Mouse (Mus musculus) brain, embryonic 14.5 days (tissue): Measurements from ENCODE around the gene Zfp618.

Experiments
- CTCF ChIP-seq: fragments of 200-500 bp; IDR thresholded peaks from 2 replicates; pipeline ENCODE4 v1.5.1; 2012; ENCODE audit warnings: inconsistent platforms, mild to moderate bottlenecking, moderate library complexity, borderline replicate concordance; ENCODE audit not compliant: insufficient read depth, insufficient read length; ENCODE audit errors: extremely low read depth
- POLR2A ChIP-seq: fragments of 200-500 bp; IDR thresholded peaks from 2 replicates; pipeline ENCODE4 v1.6.1; 2012; ENCODE audit warnings: mild to moderate bottlenecking, inconsistent platforms, borderline replicate concordance; ENCODE audit not compliant: poor library complexity, insufficient read depth, insufficient read length, severe bottlenecking; ENCODE audit errors: extremely low read depth

GRCm38 (mm10) chr4:63067822-63068221 lies 102.4 kb downstream of the Zfp618 start:
- no peak for TF ChIP-seq POLR2A
- TF ChIP-seq CTCF: no peak
